Mouse (Mus musculus) lung, adult 2 months (tissue): Measurements from ENCODE around the gene 9430015G10Rik.

Source experiments
- CTCF ChIP-seq: fragments of 200-500 bp; IDR thresholded peaks from 2 replicates; pipeline ENCODE4 v1.5.1; 2011; ENCODE audit warnings: mild to moderate bottlenecking, low read length, control low read depth; ENCODE audit not compliant: insufficient read depth
- POLR2A ChIP-seq: fragments of 200-500 bp; IDR thresholded peaks from 2 replicates; pipeline ENCODE4 v1.6.1; 2011; ENCODE audit warnings: low read depth, mild to moderate bottlenecking, control low read depth, low read length, borderline replicate concordance; ENCODE audit errors: extremely low read depth

- TF ChIP-seq CTCF (no peak), POLR2A (no peak)
These were observed 56.7 kb downstream of the 9430015G10Rik start for GRCm38 (mm10) chr4:156166477-156166876.
